Mouse (Mus musculus) liver, adult 2 months (tissue): ENCODE measurements around the gene Sgk1.

Source experiments
- CTCF ChIP-seq: fragments of 200-500 bp; IDR thresholded peaks from 2 replicates; pipeline ENCODE4 v1.5.1; 2011; ENCODE audit warnings: low read depth, low read length, control low read depth
- POLR2A ChIP-seq: fragments of 200-500 bp; IDR thresholded peaks from 2 replicates; pipeline ENCODE4 v1.6.1; 2011; ENCODE audit warnings: low read length, control low read depth; ENCODE audit not compliant: insufficient read depth; ENCODE audit errors: extremely low read depth

GRCm38 (mm10) chr10:21849251-21849650 lies 32.7 kb upstream of the Sgk1 start:
- TF ChIP-seq CTCF (no peak), POLR2A (no peak)
